Mouse (Mus musculus): ENCODE results near the gene Smim23.

The Smim23 gene

GRCm38 (mm10) chr11:32824505-32824904 lies at the start of gene Smim23:
Gene Smim23, minus strand, starts transcription at chr11:32824605.
- in situ Hi-C loops (cut with MboI, MseI), result no loop called here

- in situ Hi-C loops (cut with MboI, MseI), result no loop called here
These were observed 44.4 kb upstream of the Smim23 start for GRCm38 (mm10) chr11:32868619-32869383.

DNA sequence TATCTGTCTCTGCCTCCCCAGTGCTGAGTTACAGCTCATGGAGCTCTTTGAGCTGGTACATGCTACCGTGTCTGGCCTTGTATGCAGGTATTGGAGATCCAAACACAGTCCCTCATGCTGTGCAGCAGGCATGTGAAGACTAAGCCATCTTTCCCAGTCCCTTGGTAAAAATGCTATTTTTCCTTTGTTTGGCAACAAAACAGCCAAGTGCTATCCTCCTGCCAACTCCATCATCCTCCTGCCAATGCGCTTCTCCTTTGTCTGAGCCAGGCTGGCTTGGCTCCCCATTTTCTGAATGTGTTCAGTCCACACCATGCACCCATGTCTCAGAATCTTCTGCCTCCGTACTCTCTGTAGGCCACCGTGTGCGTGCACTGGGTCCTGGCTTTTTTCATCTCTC lies 40.2 kb upstream of the Smim23 start:
- in situ Hi-C loops (cut with MboI, MseI), result no loop called here

- in situ Hi-C loops (cut with MboI, MseI), result no loop called here
These were observed 33.0 kb upstream of the Smim23 start for GRCm38 (mm10) chr11:32857418-32857879.

- in situ Hi-C loops (cut with MboI, MseI), result no loop called here
These were observed 22.3 kb upstream of the Smim23 start for GRCm38 (mm10) chr11:32846682-32847222.

GRCm38 (mm10) chr11:32841169-32841568 lies 16.8 kb upstream of the Smim23 start:
- in situ Hi-C loops (cut with MboI, MseI), result no loop called here

DNA sequence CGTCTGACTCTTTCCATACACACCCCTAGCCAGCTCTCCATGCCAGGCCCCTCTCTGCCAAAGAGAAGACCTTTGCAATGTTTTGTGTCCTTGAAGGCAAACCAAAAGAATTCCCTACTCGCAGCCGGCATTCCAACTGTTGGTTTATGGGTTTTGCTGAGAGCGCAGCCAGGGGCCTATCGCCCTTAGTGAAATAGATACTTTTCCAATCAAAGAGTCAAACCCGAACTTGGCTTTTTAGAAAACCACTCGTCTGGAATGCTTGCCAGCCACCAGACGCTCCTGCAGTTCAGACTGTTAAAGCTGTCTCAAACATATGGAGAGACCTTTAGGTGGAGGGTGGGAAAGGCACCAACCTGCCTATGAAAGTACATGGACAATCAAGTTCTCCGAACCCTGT lies 15.9 kb upstream of the Smim23 start:
- in situ Hi-C loops (cut with MboI, MseI), result no loop called here

DNA sequence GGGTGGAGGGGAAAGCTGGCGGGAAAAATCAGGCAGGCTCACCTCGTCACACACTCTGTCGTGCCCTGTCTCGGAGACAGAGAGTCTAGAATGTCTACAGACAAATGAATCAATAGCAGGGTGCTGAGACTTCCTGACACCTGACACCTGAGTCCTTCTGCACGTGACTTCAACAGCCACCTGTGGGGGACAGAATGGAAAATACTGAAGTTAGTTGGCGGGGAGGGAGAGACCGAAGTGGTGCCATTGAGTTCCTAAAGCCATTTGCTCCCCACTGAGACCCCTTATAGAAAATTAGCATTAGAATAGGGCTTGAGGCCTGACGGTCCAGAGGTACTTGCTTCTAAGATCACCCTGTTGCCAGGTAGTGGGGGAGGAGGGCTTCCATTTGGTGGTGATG lies 10.6 kb upstream of the Smim23 start:
- in situ Hi-C loops (cut with MboI, MseI), result no loop called here

DNA sequence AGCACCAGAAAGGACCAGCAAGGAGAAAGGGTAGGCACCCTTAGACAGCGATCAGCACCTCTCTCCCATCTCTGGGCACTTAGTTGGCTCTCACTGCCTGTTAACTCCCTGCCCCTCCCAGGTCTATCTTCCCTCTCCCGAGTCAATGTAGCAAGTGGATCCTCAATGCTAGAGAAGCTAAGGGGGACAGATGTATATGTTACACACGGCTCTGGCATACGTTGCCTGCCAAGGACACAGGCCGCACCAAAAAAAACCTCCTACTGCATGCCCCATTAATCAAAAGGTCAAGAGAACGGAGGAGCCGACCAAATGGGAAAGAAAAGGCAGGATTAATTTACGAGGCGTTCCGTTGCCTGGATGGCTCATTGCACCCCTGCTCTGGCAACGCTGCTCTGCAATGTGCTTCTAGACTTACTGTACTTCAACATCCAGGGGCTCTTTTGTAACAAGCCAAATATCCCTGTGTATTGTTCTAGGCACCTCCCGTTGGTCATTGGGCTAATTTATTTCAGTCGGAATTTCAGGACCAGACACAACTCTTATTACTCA lies 10.0 kb upstream of the Smim23 start:
- in situ Hi-C loops (cut with MboI, MseI), result no loop called here

- in situ Hi-C loops (cut with MboI, MseI), result no loop called here
These were observed 6.8 kb downstream of the Smim23 start for GRCm38 (mm10) chr11:32817566-32817965.

DNA sequence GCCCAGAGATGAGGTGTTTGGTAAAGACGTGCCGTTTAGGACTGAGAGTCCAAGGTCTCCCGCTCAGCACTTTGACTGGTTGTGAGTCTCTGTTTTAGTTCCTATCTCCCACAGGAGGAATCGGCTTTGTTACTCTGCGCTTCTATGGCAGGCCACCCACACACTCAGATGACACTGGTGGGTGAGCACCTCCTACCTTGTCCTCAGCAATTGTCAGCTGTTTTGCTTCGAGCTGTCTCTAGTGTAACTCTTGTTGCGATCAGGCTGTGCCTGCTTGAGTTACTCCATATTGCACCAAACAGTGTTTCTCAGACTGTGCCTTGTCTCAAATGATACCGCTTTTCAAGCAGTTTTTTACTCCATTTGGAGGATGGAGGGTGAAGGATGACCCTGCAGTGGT lies 10.1 kb downstream of the Smim23 start:
- in situ Hi-C loops (cut with MboI, MseI), result no loop called here

- in situ Hi-C loops (cut with MboI, MseI), result no loop called here
These were observed 15.3 kb downstream of the Smim23 start for GRCm38 (mm10) chr11:32809091-32809490.

- in situ Hi-C loops (cut with MboI, MseI), result no loop called here
These were observed 18.4 kb downstream of the Smim23 start for GRCm38 (mm10) chr11:32805958-32806357.

GRCm38 (mm10) chr11:32803658-32804057 lies 20.7 kb downstream of the Smim23 start:
- in situ Hi-C loops (cut with MboI, MseI), result no loop called here

- in situ Hi-C loops (cut with MboI, MseI), result no loop called here
These were observed 22.7 kb downstream of the Smim23 start for GRCm38 (mm10) chr11:32801715-32802114.

DNA sequence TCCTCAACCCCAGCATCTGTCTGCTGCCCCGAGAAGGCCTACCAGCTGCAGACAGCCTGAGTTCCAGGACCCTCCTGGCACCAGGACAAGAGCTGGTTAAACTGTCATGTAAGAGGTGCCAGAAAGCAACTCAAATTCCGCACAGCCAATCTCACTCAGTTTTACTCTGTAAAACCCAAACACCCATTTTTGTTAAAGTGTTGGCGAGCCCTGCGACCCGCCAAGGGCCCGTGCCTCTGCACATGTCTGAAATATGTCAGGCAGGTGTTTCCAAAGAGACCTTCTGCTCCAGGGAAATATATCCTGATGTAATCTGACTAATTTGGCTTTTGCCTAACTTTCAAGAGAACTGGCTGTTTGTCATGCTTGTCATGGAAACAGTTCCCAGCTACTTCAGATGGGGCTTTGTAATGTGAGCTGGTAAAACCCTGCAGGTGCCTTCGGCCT lies 23.5 kb downstream of the Smim23 start:
- in situ Hi-C loops (cut with MboI, MseI), result no loop called here

DNA sequence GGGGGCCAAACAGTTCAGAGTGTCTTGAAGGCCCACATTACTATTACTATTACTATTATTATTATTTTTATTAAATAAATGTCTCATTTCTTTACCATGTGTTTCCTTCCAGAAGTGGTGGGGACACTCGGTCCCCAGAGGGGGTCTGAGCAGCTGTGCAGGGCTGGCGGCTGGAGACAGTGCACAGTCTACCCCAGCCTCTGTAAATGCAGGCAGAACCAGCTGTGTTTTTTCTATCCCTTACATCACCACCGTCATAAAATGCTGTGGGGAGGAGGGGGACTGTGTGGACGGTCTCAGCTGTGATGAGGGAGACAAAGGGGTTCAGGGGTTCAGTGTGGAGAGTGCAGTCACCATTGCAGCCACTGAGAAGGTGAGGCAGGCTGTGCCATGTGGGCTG lies 26.0 kb downstream of the Smim23 start:
- in situ Hi-C loops (cut with MboI, MseI), result no loop called here

DNA sequence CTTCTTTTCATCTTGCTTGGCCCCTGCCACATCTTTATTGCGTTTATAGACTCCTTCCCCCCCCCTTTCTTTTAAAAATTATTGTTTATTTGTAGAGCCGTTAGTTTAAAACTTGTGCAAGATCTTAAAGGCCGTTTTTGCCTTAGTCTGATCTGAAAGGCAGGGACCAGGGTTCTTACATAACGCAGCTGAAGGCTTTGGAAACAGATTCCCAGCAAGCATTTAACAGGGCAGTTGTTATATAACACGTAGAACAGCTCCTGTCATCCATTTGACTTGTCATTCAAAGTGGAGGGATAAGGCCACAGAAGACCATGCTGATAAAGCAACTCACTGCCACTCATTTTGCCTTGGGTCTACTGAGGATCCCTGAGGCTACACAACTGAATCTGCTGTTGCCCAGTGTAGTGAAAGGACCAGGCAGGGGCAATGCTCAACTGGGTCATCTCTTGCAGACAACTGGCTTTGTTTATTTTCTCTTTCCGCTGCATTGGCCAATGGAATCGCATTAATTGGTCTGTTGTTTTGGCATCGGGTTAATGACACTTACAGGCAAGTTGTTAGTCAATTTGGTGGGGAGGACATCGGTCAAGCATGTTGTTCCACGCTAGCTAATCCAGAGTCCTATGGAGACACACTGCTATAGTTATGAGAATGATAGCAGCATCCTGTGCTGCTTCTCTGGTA lies 29.5 kb downstream of the Smim23 start:
- in situ Hi-C loops (cut with MboI, MseI), result no loop called here

DNA sequence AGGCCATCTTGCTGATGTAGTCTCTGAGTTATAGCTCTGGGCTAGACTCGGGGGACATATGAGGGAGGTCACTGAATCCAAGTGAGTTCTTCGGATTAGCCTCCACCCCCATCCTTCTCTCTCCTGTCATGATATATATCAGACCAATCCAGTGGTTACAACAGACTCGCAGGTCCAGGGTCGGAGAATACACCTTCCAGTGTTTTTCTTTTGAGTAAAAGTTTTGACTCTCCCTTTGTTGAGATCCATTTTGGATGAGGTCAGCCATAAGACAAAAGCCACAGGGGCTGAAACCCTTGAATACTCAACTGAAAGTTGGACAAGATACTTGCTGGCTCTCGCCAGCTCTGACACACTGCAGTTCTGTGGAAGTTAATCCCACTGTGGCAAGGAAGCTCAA lies 38.2 kb downstream of the Smim23 start:
- in situ Hi-C loops (cut with MboI, MseI), result no loop called here

- in situ Hi-C loops (cut with MboI, MseI), result no loop called here
These were observed 38.7 kb downstream of the Smim23 start for GRCm38 (mm10) chr11:32785591-32786147.

DNA sequence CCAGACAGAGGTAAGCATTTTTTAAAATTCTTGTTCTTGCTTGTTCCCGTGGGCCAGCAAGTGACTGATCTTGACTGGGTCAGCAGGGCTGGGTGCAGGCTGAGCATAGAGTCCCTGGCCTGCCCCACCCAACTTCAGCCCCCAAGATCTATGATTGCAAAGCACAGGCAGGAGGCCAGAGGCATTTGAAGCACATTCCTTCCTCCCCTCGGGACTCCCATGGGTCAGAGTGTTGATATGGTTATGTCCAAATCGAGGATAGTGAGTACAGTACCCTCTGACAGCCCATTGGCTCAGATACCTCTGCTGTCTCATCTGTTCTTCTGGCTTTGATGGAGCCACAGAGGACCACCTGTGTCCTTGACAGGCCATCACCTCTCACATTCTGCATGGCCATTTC lies 41.7 kb downstream of the Smim23 start:
- in situ Hi-C loops (cut with MboI, MseI), result no loop called here
